Mouse (Mus musculus): ENCODE data around the gene 4932438H23Rik.

DNA sequence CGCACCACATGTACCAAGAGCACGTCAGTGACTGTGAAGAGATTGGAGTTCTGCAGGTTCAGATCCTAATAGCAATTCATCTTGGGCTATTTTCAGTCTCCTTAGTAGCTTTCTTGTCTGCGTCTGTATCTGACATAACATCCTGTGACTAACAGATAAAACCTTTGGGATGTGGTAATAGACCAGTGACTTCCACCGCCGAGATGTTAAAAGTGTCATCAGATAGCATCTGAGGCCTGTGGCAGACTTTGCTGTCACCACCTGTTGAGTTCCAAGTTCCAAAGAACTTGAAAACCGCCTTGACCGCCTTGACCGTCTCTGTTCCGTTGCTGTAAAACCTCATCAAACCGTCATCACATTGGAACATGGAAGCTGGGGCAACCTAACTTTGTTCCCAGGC lies 31.1 kb downstream of the 4932438H23Rik start:
- TF ChIP-seq POLR2A (IDR thresholded peaks at IDR 0.05; ENCODE audit: low read depth, low read length) (no peak), CTCF (IDR thresholded peaks at IDR 0.05; ENCODE audit: extremely low read depth, insufficient read length, insufficient replicate concordance, low read depth, low read length) (no peak)
